Mouse (Mus musculus): ENCODE results near the gene Triml2. TPM values are rescaled to one million over a fixed set of nuclear protein-coding genes. Genes with fewer than 3 reads are reported as not detected.

Gene Triml2
- polyA plus RNA-seq, 1 experiment from 2014 or later, result not detected

- Histone ChIP-seq H3K4me2 (ENCODE audit: low read length) (no peak overlapping the region), H3K27me3 (ENCODE audit: control insufficient read depth, insufficient read depth, low read depth, low read length) (no peaks in the 10 kb centered on the region), H3K36me3 (ENCODE audit: control insufficient read depth, insufficient read depth, low read length) (no peaks in the 10 kb centered on the region), H3K27ac (ENCODE audit: low read length) (no peak overlapping the region), H3K4me3 (ENCODE audit: low read depth, low read length) (no peak overlapping the region), H3K9me3 (replicated peaks; ENCODE audit: control insufficient read depth, low read length, poor library complexity, severe bottlenecking) (peaks cover 4% of the 10 kb centered on the region; the same call in 1 of the 2 replicates), H3K9ac (ENCODE audit: low read depth, low read length) (no peak overlapping the region), H3K4me1 (ENCODE audit: control insufficient read depth, insufficient read depth, low read length) (no peaks in the 10 kb centered on the region)
- 39% methylated on average over 4 of the region's 4 CpGs for WGBS
- no peak for ATAC-seq
Measured at GRCm38 (mm10) chr8:43179189-43179588, 1.2 kb upstream of the Triml2 start.

- no peak overlapping the region for H3K4me2 ChIP-seq (ENCODE audit: low read length)
- WGBS, result 90% methylated on average over 2 of the region's 2 CpGs
- no peaks in the 10 kb centered on the region for H3K27me3 ChIP-seq (ENCODE audit: control insufficient read depth, insufficient read depth, low read depth, low read length)
- no peaks in the 10 kb centered on the region for H3K36me3 ChIP-seq (ENCODE audit: control insufficient read depth, insufficient read depth, low read length)
- no peak overlapping the region for H3K9ac ChIP-seq (ENCODE audit: low read depth, low read length)
- no peak overlapping the region for H3K27ac ChIP-seq (ENCODE audit: low read length)
- H3K9me3 ChIP-seq (replicated peaks; ENCODE audit: control insufficient read depth, low read length, poor library complexity, severe bottlenecking), result peaks cover 4% of the 10 kb centered on the region; the same call in 1 of the 2 replicates
- H3K4me1 ChIP-seq (ENCODE audit: control insufficient read depth, insufficient read depth, low read length), result no peaks in the 10 kb centered on the region
- no peak overlapping the region for H3K4me3 ChIP-seq (ENCODE audit: low read depth, low read length)
- no peak for ATAC-seq
Measured at GRCm38 (mm10) chr8:43182281-43182680, 1.9 kb downstream of the Triml2 start.

GRCm38 (mm10) chr8:43215554-43215953, 35.2 kb downstream of the Triml2 start:
- H3K4me1 ChIP-seq (ENCODE audit: control insufficient read depth, insufficient read depth, low read length), result no peaks in the 10 kb centered on the region
- no peak overlapping the region for H3K27ac ChIP-seq (ENCODE audit: low read length)
- ATAC-seq, result peak; percentile 58; the same call in 1 of the 2 replicates
- H3K4me3 ChIP-seq (ENCODE audit: low read depth, low read length), result no peak overlapping the region
- H3K36me3 ChIP-seq (ENCODE audit: control insufficient read depth, insufficient read depth, low read length), result no peaks in the 10 kb centered on the region
- H3K4me2 ChIP-seq (ENCODE audit: low read length), result no peak overlapping the region
- H3K27me3 ChIP-seq (ENCODE audit: control insufficient read depth, insufficient read depth, low read depth, low read length), result no peaks in the 10 kb centered on the region
- no peaks in the 10 kb centered on the region for H3K9me3 ChIP-seq (replicated peaks; ENCODE audit: control insufficient read depth, low read length, poor library complexity, severe bottlenecking)
- H3K9ac ChIP-seq (ENCODE audit: low read depth, low read length), result no peak overlapping the region

- no peak overlapping the region for H3K9ac ChIP-seq (ENCODE audit: low read depth, low read length)
- WGBS, result 79% methylated on average over 3 of the region's 3 CpGs
- ATAC-seq, result no peak
- H3K27me3 ChIP-seq (ENCODE audit: control insufficient read depth, insufficient read depth, low read depth, low read length), result no peaks in the 10 kb centered on the region
- H3K36me3 ChIP-seq (ENCODE audit: control insufficient read depth, insufficient read depth, low read length), result no peaks in the 10 kb centered on the region
- H3K4me3 ChIP-seq (ENCODE audit: low read depth, low read length), result no peak overlapping the region
- no peak overlapping the region for H3K4me2 ChIP-seq (ENCODE audit: low read length)
- H3K9me3 ChIP-seq (replicated peaks; ENCODE audit: control insufficient read depth, low read length, poor library complexity, severe bottlenecking), result no peaks in the 10 kb centered on the region
- no peak overlapping the region for H3K27ac ChIP-seq (ENCODE audit: low read length)
- H3K4me1 ChIP-seq (ENCODE audit: control insufficient read depth, insufficient read depth, low read length), result no peaks in the 10 kb centered on the region
Measured at GRCm38 (mm10) chr8:43243326-43243725, 63.0 kb downstream of the Triml2 start.

Other genes with a start within 250 kb of the Triml2 start
- not detected in 2 replicates for gene Triml1, start 39.1 kb upstream of the Triml2 start, polyA plus RNA-seq (2015; fragmentation: Nextera tagmentation; extraction: Ambion mirVana)
- not detected in 2 replicates for gene Zfp42, start 126.4 kb downstream of the Triml2 start, polyA plus RNA-seq (2015; fragmentation: Nextera tagmentation; extraction: Ambion mirVana)

Measured in midbrain, embryonic 16.5 days (tissue).